Mouse (Mus musculus) erythroblast, embryonic 14.5 days (primary cell): ENCODE results near the gene Rita1. TPM values are rescaled to one million over a fixed set of nuclear protein-coding genes. Genes with fewer than 3 reads are reported as not detected.

ENCODE experiments used
- H3K27me3 ChIP-seq: 2 replicates; pipeline ENCODE4 v1.6.1; 2012; ENCODE audit warnings: inconsistent platforms; ENCODE audit not compliant: control insufficient read depth
- H3K36me3 ChIP-seq: 2 replicates; pipeline ENCODE4 v1.6.1; 2012; ENCODE audit warnings: mild to moderate bottlenecking, inconsistent platforms; ENCODE audit not compliant: control insufficient read depth
- H3K4me1 ChIP-seq: 2 replicates; pipeline ENCODE4 v1.6.1; 2012; ENCODE audit warnings: inconsistent platforms; ENCODE audit not compliant: control insufficient read depth
- H3K4me3 ChIP-seq: replicated peaks from 2 replicates; pipeline ENCODE3; 2012; ENCODE audit warnings: moderate library complexity, mild to moderate bottlenecking, inconsistent platforms
- H3K9me3 ChIP-seq: 2 replicates; pipeline ENCODE4 v1.6.1; 2012; ENCODE audit warnings: low read length, inconsistent platforms, mixed read lengths; ENCODE audit not compliant: control insufficient read depth
- GATA1 ChIP-seq: IDR thresholded peaks from 2 replicates; pipeline ENCODE4 v1.6.1; 2012; ENCODE audit warnings: low read length, inconsistent platforms, mixed read lengths
- TAL1 ChIP-seq: IDR thresholded peaks from 3 replicates; pipeline ENCODE4 v1.6.1; 2012; ENCODE audit warnings: low read length, inconsistent platforms, mixed read lengths
- polyA plus RNA-seq: library from polyadenylated mRNA; stranded (reverse); fragments of >175 nt; gene quantifications from 2 replicates; pipeline ENCODE4 v1.2.3, GENCODE M21; 2012

Rita1 gene
- polyA plus RNA-seq, 1 experiment = 1.5 TPM

DNA sequence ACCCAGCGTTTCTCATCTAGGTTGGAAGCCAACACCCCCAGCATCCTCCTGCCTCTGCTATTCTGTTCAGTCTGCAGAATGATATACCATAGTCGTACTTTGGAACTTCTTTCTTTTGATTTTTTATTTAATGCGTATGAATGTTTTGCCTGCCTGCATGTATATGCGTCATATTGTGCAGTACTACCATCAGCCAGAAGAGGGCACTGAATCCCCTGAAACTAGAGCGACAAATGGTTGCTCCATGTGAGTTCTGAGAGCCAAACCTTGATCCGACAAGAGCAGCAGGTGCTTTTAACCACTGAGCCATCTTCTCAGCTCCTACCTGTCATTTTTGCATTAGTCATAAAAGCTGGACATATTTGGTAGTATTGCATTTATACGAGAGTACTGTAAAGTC is 20.2 kb downstream of the Rita1 start:
- TF ChIP-seq TAL1 (no peak), GATA1 (no peak)
- Histone ChIP-seq H3K9me3 (peaks cover 17% of the 10 kb centered on the region), H3K4me1 (peaks cover 48% of the 10 kb centered on the region), H3K36me3 (peaks cover 6% of the 10 kb centered on the region), H3K27me3 (no peaks in the 10 kb centered on the region; the same call in 1 of the 2 replicates), H3K4me3 (no peak overlapping the region)

DNA sequence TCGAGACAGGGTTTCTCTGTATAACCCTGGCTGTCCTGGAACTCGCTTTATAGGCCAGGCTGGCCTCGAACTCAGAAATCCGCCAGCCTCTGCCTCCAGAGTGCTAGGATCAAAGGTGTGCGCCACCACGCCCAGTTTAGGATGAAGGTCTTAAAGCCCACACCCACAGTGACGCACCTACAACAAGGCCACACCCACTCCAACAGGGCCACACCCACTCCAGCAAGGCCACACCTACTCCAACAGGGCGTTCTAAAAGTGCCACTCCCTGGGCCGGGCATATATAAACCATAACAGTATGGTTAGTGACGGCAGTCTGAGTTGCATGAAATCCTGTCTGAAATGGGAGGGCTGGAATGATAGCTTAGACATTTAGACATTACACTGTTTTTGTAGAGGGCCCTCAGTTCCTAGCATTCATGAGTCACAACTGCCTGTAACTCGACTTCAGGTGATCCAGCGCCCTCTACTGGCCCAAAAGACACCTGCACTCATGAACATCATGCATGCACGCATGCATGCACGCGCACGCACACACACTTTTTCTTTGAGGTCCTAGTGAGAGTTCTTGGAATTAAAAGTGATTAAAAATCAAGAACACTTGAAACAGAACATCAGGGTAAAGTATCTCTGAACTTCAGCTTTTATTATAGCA is 21.9 kb downstream of the Rita1 start:
- peaks cover 19% of the 10 kb centered on the region for H3K36me3 ChIP-seq
- TF ChIP-seq TAL1 (no peak), GATA1 (no peak)
- H3K4me3 ChIP-seq = no peak overlapping the region
- H3K9me3 ChIP-seq = peaks cover 17% of the 10 kb centered on the region
- no peaks in the 10 kb centered on the region; the same call in 1 of the 2 replicates for H3K27me3 ChIP-seq
- H3K4me1 ChIP-seq = peaks cover 50% of the 10 kb centered on the region

DNA sequence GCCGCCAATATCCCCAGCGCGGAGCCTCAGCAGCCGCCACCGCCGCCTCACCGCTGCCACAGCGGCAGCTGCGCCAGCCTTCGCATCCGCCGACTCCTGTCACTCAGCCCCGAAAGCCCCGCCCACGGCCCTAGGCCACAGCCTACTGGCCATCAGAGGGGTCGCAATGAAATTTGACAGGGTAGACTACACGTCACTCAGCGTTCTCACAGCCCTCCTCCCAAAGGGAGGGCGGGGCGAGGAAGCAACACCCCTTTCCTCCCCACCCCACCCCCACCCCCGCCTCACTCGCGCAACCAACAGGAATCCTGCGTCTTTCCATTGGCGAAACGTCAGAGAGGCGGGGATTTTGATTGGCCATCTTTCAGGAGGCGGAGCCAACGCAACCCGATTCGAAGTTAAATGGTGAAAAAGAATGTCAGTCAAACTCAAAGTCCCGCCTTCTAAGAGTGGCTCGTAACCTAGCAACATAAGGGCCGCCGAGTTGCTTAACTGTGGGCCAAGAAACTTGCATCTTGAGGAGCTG is 23.8 kb downstream of the Rita1 start, which contains the start of the genes Tpcn1 and Iqcd:
TSS of gene Tpcn1 (minus strand) at position 105 of the 526 bp plus-strand sequence.
TSS of gene Iqcd (plus strand) at position 448 of the 526 bp plus-strand sequence.
- H3K4me1 ChIP-seq = peaks cover 62% of the 10 kb centered on the region
- H3K27me3 ChIP-seq = no peaks in the 10 kb centered on the region; the same call in 1 of the 2 replicates
- H3K9me3 ChIP-seq = peaks cover 17% of the 10 kb centered on the region
- peaks cover 38% of the 10 kb centered on the region for H3K36me3 ChIP-seq
- no peak for TF ChIP-seq TAL1
- TF ChIP-seq GATA1 = no peak
- H3K4me3 ChIP-seq = peak within 1 kb of the TSS; percentile 70

DNA sequence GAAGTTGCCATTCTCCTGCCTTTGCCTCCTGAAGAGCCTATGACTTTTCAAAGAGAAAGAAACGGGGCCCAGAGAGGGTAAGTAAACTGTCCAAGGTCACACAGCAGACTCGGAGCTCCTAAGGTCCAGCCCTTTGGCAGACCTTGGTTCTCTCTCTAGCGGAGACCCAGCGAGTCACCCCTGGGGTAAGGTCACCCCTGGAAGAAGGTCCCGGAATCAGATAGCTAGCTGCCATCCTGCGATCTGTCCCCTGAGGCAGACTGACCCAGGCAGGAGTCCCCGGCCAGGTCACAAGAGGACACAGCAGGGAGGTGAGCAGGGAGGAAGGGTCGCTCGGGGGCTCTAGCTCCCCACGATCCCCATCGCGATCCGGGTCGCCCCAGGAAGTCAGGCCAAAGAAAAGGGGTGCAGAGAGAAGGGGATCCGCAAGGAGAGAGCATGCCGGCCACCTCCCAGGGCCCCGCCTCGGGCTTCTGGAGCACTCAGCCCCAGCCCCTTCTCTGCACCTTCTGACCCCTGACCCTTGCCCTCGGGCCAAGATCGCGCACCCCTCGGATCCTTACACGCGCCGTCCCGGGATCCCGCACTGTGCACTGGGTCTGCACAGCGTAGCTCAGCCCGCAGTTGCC is 24.3 kb downstream of the Rita1 start:
- H3K9me3 ChIP-seq = peaks cover 17% of the 10 kb centered on the region
- peaks cover 43% of the 10 kb centered on the region for H3K36me3 ChIP-seq
- peak overlapping the region; percentile 70 for H3K4me3 ChIP-seq
- H3K27me3 ChIP-seq = no peaks in the 10 kb centered on the region; the same call in 1 of the 2 replicates
- TF ChIP-seq GATA1 (no peak), TAL1 (no peak)
- H3K4me1 ChIP-seq = peaks cover 65% of the 10 kb centered on the region

DNA sequence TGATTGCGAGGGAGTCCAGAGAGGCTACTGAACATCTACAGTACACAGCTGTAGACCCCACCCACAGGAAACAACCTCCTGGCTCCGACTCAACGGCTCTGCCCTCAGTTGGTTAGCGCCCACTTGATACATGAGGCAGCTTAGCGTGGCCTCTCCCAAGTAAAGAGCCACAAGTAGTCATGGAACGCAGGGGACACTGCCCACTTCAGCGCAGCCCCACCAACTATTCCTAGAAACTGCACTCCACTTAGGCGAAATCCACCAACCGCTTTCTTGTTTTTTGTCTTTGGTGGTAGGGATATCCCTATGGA is 24.8 kb downstream of the Rita1 start:
- TF ChIP-seq GATA1 = no peak
- no peak for TF ChIP-seq TAL1
- peak overlapping the region; percentile 70 for H3K4me3 ChIP-seq
- H3K9me3 ChIP-seq = peaks cover 14% of the 10 kb centered on the region
- H3K36me3 ChIP-seq = peaks cover 48% of the 10 kb centered on the region
- H3K27me3 ChIP-seq = no peaks in the 10 kb centered on the region; the same call in 1 of the 2 replicates
- peaks cover 65% of the 10 kb centered on the region for H3K4me1 ChIP-seq

DNA sequence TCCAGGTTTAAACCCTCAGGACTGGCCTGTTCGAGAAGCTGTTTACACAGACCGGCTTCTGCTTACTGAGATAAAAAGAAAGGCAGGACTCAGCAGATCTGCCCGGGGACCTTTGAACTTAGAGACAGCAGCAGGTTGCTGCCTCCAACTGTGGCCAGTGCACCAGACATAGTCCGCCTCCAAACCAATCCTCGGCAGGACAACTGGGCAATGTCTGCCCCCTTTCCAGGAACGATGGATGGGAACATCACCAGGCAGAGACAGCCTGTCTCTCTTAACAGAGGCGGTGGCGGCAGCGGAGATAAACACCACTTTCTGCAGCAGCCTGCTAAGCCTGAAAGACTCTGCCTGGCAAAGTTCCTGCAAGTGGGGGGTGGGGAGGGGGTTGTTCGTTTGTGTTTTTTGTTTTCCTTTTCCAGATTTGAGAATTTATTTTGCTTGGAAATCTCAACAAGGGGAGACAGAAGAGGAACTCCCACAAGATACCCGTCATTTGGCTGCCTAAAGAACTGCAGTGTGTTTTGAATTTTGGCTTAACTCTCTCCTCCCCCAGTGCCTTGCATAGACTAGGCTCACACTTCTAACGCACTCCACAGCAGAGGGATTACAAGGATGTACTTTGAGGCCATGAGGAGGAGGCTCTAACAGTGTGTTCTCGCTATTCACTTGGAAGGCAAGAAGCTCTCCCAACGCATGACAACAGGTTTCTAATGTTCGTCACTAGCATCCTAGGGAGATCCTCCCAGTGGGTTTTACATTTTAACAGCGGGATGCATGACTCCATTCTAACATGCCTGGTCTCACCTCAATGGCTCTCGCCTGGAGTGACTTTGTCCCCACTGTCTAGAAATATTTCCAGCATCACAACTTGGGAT is 25.4 kb downstream of the Rita1 start:
- Histone ChIP-seq H3K36me3 (peaks cover 54% of the 10 kb centered on the region), H3K9me3 (peaks cover 10% of the 10 kb centered on the region), H3K27me3 (no peaks in the 10 kb centered on the region; the same call in 1 of the 2 replicates), H3K4me1 (peaks cover 69% of the 10 kb centered on the region), H3K4me3 (peak overlapping the region; percentile 70)
- TF ChIP-seq GATA1 (no peak), TAL1 (peak; percentile 40; the same call in 2 of the 3 replicates)

DNA sequence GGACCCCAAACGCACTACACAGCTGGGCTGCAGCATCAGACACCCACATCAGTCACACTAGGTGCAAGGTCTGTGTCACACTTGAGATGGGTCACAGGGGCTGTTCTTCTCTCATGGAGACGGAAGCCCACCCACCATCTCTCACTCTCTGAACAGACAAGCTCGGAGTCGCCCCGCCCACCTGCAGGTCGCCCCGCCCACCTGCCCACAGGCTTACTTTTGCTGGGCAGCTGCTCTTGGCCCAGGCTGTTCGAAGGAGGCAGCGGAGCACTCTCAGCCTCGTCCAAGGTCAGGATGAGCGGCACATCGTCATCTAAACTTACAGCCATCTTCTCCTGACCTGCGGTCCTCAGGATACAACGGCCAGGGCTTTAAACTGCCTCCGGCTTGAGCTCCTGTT is 27.4 kb downstream of the Rita1 start:
- TF ChIP-seq TAL1 = no peak
- TF ChIP-seq GATA1 = no peak
- H3K27me3 ChIP-seq = no peaks in the 10 kb centered on the region
- peaks cover under 1% of the 10 kb centered on the region for H3K9me3 ChIP-seq
- peaks cover 77% of the 10 kb centered on the region for H3K4me1 ChIP-seq
- H3K36me3 ChIP-seq = peaks cover 70% of the 10 kb centered on the region
- peak overlapping the region; percentile 33 for H3K4me3 ChIP-seq

DNA sequence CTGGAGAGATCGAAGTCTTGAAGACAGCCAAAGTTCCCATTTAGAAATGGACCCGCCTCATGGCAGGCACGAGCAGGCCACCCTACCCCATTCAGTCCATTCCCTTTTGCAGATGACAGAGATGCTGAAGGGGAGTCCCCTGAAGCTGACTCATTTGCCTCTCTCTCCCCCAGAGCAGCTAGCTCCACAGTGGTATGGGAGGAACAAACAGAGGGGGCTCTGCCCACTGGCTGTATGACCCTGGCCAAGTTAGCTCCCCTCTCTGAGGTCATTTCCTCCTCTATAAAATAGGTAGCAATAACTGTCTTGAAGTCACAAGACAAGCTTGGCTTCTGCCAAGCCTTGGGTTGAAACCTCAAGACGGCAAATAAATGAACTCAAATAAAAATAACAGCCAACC is 28.9 kb downstream of the Rita1 start:
- Histone ChIP-seq H3K36me3 (peaks cover 84% of the 10 kb centered on the region), H3K27me3 (no peaks in the 10 kb centered on the region), H3K4me1 (peaks cover 82% of the 10 kb centered on the region), H3K9me3 (no peaks in the 10 kb centered on the region), H3K4me3 (no peak overlapping the region)
- no peak for TF ChIP-seq TAL1
- TF ChIP-seq GATA1 = no peak
